Mouse (Mus musculus): Measurements from ENCODE around the gene Wrap73.

Wrap73 gene

GRCm38 (mm10) chr4:154142211-154143040 lies at the start of gene Wrap73:
Gene Wrap73, plus strand, starts transcription at chr4:154142372.
- in situ Hi-C loops (cut with MboI; ENCODE audit: low sequenced_read_pairs), result no loop called here

- in situ Hi-C loops (cut with MboI; ENCODE audit: low sequenced_read_pairs), result no loop called here
Measured at GRCm38 (mm10) chr4:154093210-154093609, 49.0 kb upstream of the Wrap73 start.

GRCm38 (mm10) chr4:154096111-154096510 lies 46.1 kb upstream of the Wrap73 start:
- in situ Hi-C loops (cut with MboI; ENCODE audit: low sequenced_read_pairs), result no loop called here

GRCm38 (mm10) chr4:154099361-154099760 lies 42.8 kb upstream of the Wrap73 start:
- in situ Hi-C loops (cut with MboI; ENCODE audit: low sequenced_read_pairs), result no loop called here

- in situ Hi-C loops (cut with MboI; ENCODE audit: low sequenced_read_pairs), result no loop called here
Measured at GRCm38 (mm10) chr4:154103386-154103785, 38.8 kb upstream of the Wrap73 start.

GRCm38 (mm10) chr4:154103912-154104311 lies 38.3 kb upstream of the Wrap73 start:
- in situ Hi-C loops (cut with MboI; ENCODE audit: low sequenced_read_pairs), result no loop called here

GRCm38 (mm10) chr4:154105381-154106001 lies 36.7 kb upstream of the Wrap73 start:
- in situ Hi-C loops (cut with MboI; ENCODE audit: low sequenced_read_pairs), result no loop called here

GRCm38 (mm10) chr4:154106497-154107061 lies 35.6 kb upstream of the Wrap73 start:
- in situ Hi-C loops (cut with MboI; ENCODE audit: low sequenced_read_pairs), result no loop called here

- in situ Hi-C loops (cut with MboI; ENCODE audit: low sequenced_read_pairs), result no loop called here
Measured at GRCm38 (mm10) chr4:154109216-154109849, 32.8 kb upstream of the Wrap73 start.

GRCm38 (mm10) chr4:154109850-154110243 lies 32.3 kb upstream of the Wrap73 start:
- in situ Hi-C loops (cut with MboI; ENCODE audit: low sequenced_read_pairs), result no loop called here

GRCm38 (mm10) chr4:154116421-154116820 lies 25.8 kb upstream of the Wrap73 start:
- in situ Hi-C loops (cut with MboI; ENCODE audit: low sequenced_read_pairs), result no loop called here

GRCm38 (mm10) chr4:154118782-154119181 lies 23.4 kb upstream of the Wrap73 start:
- in situ Hi-C loops (cut with MboI; ENCODE audit: low sequenced_read_pairs), result no loop called here

GRCm38 (mm10) chr4:154119208-154119607 lies 23.0 kb upstream of the Wrap73 start:
- in situ Hi-C loops (cut with MboI; ENCODE audit: low sequenced_read_pairs), result no loop called here

- in situ Hi-C loops (cut with MboI; ENCODE audit: low sequenced_read_pairs), result no loop called here
Measured at GRCm38 (mm10) chr4:154121800-154122199, 20.4 kb upstream of the Wrap73 start.

- in situ Hi-C loops (cut with MboI; ENCODE audit: low sequenced_read_pairs), result no loop called here
Measured at GRCm38 (mm10) chr4:154122374-154122773, 19.8 kb upstream of the Wrap73 start.

- in situ Hi-C loops (cut with MboI; ENCODE audit: low sequenced_read_pairs), result no loop called here
Measured at GRCm38 (mm10) chr4:154123553-154123952, 18.6 kb upstream of the Wrap73 start.

- in situ Hi-C loops (cut with MboI; ENCODE audit: low sequenced_read_pairs), result no loop called here
Measured at GRCm38 (mm10) chr4:154125202-154125601, 17.0 kb upstream of the Wrap73 start.

GRCm38 (mm10) chr4:154127273-154127672 lies 14.9 kb upstream of the Wrap73 start:
- in situ Hi-C loops (cut with MboI; ENCODE audit: low sequenced_read_pairs), result no loop called here

GRCm38 (mm10) chr4:154129950-154130349 lies 12.2 kb upstream of the Wrap73 start:
- in situ Hi-C loops (cut with MboI; ENCODE audit: low sequenced_read_pairs), result no loop called here

- in situ Hi-C loops (cut with MboI; ENCODE audit: low sequenced_read_pairs), result no loop called here
Measured at GRCm38 (mm10) chr4:154131894-154132293, 10.3 kb upstream of the Wrap73 start.

- in situ Hi-C loops (cut with MboI; ENCODE audit: low sequenced_read_pairs), result no loop called here
Measured at GRCm38 (mm10) chr4:154134803-154135202, 7.4 kb upstream of the Wrap73 start.

Measured in CH12F3 (cell line).